Mouse (Mus musculus): Measurements from ENCODE around the gene Pde10a.

DNA sequence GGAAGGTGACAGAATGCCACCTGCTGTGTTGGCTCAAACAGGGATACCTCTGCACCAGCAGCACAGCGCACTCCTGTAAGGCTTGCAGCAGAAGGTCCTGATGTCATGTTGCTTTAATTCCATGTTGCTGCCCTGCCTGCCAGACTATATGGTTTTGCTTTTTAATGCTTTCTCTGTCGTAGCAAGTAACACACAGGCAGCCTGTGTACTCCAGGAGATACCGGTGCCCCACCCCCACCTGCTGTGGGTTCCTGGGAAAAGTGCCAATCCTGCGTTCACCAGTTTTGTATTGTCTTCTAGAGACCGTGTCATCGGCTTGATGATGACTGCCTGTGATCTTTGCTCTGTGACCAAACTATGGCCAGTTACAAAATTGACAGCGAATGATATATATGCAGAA is 449.3 kb downstream of the Pde10a start:
- TF ChIP-seq CTCF (IDR thresholded peaks at IDR 0.05; ENCODE audit: control insufficient read depth, insufficient read depth, insufficient replicate concordance, low read depth, low read length) = no peak
- no peak for TF ChIP-seq POLR2A (IDR thresholded peaks at IDR 0.05; ENCODE audit: control insufficient read depth, low read depth, low read length)
